Mouse (Mus musculus) fibroblast of lung, adult 2 months (primary cell): ENCODE data around the gene Gipr.
"Not testable (repeated sequence)": the region's sequence is repeated elsewhere in the genome, so short reads cannot be mapped to it uniquely, and the experiment has no call there.

Experiments used
- DNase-seq: peaks from one replicate; pipeline ENCODE4 v3.0.0-alpha.2; 2011; ENCODE audit warnings: low read depth

Gene Gipr

DNA sequence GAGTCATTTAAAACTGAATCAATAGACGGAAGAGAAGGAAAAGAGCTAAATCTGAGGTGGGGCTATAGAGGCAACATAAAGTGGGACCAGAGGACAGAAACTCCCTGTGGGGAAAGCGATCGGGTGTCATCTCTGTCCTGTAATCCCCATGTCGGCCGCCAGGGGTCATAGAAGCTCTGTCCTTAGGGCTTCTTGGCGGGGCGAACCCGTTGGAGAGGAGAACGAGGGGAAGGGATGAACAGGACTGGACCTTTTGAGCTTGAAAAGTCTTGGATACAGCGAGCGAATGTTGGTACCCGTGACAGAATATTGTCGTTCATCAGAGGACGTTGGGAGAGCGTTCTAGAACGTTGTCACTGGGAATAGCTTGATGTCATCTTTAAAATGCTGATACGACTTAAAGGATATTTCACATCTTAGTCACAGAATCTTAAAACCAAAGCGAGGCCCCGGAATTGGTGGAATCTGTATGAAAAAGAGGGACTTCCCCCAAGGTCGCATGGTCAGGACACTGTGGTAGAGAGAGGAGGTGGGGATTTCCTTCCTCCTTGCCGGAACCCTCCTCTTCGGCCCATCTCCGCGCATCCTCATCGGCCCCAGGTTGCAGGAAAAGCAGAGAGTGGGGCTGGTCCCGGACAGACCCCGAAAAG, 12.6 kb upstream of the Gipr start:
- DNase-seq: no peak

DNA sequence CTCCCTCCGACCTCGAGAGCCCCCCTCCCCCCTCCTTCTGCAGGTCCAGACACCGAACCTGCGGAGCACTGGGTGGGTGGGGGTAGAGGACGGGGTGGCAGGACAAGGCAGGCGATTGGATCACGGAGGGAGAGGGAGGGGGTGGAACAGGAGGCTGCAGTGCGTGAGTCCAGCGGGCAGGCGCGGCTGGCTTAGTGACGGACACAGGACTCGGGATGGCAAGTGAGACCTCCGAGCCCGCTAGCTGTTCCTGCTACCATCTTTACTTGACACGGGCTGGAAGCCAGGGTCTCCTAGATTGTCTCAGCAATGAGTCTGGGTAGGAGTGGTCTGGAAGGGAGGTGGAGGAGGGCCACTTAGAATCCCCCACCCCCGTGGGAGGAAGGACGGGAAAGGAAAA, 12.1 kb upstream of the Gipr start:
- no peak for DNase-seq

DNA sequence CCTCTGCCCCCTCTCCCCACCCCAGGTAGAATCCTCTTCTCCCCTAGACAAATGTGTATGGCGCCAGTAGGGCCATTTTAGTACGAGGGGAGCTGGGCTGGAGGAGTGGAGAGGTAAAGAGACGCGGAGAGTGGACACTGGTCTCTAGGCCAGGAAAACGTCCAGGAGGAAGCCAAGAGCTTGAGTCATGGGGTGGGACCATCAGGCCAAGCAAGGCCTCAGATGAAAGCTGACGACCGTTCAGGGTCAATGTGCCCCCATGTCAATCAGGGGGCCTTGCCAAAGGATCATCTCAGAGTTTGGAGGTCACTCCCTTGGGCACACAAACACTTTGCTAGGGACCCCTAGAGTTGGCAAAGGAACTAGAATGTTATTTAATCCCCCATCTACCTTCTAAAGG, 11.3 kb upstream of the Gipr start:
- DNase-seq: no peak

DNA sequence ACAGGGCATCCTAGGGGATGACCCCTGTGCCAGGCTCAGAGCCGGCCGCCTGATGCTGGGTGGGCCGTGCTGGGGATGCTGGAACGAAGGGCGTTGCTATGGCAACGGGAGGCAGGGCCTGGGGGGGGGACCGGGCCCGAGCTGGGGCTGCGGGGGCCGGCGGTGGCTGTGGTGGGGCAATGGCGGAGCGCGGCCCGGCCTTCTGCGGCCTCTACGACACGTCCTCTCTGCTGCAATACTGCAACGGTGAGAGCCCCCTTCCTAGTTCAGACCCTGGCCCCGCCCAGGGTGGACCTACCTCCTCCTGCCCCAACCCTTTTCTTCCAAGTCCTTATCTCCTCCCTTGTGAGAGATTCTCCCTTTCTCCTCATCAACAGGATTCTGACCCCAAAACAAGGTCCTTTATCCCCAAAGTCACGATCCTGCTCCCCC, 10.6 kb upstream of the Gipr start:
- DNase-seq: no peak

DNA sequence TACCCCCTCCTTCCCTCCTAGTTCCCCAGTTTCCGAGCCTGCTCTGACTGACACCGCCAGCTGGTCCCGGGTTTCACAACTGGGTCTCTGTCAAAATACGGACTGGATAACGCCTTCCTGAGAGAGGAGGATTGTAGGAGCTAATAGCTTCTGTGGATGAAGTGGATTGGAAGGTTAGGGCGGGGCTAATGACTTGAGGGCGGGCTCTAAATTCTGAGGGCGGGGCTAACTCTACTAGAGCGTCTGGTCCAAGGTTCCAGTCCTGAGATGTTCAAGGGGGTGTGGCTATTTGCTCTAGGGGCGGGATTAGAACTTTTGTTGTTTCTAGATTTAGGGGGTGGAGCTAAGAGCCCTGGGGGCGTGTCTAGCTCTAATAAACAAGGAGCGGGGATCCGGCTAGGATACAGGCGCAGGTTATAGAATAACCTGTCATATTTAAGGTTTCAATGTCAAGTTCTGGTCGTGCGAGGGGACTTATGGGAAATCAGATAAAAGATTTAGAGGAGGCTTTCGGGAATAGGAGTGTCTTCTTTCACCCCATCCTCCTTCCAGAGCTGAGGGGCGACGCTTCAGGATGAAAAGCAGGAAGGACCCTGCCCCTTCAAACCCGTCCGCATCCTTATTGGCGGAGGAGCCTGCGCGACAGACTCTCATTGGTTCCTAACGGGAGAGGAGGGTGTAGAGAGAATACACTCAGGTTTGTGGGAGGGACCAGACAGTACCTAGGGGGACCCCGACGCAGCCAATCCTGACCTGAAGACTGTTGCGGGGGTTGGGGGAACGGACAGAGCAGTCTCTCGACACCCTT, 10.0 kb upstream of the Gipr start, which contains the start of gene Eml2:
Gene Eml2 (plus strand): TSS at position 714 of the 808 bp plus-strand sequence.
- no peak for DNase-seq

DNA sequence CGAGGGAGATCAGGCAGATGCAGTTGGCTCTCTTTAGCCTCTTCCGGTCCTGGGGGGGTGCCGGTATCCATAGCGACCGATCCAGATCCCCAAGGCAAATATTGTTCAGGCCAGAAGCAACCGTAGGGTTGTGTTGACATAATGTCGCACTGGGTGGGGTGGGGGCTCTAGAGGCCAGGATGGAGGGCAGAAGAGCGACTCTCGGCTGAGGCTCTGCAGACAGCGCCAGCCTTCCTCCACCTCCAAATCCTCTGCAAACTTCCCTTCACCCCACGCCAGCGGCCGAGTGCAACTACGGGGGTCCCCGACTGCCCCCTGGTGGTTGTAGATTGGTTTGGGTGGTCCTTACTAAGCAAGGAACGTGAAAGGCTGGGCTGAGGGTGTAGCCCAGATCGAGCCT, 6.9 kb upstream of the Gipr start:
- no peak for DNase-seq

DNA sequence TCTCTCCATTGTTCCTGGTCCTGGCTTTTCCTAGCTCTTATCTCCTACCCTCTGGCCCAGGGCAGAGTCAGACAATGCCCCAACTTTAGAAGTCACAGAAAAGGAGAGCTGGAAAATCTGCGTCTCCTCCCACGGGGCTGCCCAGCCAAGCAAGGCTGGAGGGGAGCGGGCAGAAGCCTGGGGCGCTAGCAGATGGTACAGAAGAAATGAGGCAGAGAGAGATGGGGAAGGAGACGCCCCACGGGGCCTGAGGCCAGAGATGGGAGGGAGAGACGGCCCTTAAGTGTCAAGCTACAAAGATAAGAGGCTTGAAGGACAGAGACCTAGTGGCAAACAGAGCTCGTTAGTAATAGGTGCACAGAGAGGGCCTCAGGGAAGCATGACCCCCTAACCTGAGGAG, 5.9 kb upstream of the Gipr start:
- no peak for DNase-seq

DNA sequence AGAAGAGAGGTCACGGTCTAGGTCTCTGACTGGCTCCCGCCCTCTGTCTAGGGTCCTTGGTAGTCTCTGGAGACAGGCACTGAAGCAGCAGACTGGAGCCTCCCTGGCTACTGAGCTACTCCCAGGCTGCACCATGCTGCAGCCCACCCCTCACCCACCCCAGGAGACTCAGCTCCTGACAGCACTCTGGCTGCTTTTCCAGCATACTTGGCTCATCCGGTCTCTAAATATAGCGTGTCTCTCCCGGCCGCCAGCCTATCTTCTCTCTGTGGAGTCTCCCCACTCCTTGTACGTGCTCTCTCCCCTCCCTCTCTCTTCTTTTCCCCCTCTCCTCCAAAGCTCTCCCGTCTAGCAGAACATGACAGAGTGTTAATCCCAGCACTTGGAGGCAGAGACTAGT, 4.2 kb upstream of the Gipr start:
- DNase-seq: no peak

DNA sequence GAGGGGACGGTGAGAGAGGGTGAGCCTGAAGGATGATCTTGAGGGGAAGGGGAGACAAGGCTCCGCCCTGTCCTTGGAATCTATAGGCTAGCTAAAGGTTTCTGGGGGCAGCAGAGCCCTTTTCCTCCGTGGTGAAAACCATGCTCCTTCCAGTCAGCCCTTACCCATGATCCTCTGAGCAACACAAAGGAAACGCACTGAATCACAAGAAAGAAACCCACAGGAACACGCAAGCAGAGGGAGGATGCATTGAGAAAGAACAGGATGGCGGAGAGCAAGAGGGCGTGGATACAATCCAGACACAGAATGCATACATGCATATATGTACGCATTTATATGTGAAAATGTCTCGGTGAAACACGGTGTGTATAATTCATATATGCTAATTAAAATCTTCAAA, 3.6 kb upstream of the Gipr start:
- DNase-seq: no peak

DNA sequence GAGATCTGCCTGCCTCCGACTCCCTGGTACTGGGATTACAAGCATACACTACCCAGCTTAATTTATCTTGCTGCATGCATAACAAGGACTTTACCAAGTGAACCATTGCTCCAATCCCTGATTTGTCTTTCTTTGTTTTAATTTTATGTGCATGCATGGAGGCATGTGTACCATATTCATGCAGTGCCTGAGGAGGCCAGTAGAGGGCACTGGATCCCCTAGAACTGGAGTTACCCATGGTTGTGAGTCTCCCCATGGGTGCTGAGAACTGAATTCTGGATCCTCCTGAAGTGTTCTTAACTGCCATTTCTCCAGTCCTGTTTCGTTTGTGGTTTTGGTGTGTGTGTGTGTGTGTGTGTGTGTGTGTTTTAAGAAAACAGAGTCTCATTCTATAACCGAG, 1.1 kb upstream of the Gipr start:
- no peak for DNase-seq

DNA sequence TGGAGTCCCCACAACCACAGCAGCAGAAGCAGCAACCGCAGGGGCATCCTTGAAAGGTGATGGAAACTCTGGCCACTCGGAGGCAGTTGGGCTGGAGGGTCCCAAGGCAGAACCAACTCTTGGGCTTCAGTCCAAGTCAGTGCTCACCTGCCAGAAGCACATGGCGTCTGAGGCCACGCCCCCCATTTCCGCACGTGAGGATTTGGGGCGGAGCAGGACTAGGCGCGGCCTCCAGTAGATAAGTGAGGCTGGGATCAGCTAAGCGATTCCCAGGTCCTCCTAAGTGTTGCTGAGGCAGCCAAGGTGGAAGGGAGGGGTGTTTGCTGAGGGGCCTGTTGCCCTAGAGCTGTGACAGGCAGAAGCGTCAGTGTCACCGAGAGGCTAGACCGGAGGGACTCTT, 949 bp downstream of the Gipr start:
- DNase-seq: no peak

DNA sequence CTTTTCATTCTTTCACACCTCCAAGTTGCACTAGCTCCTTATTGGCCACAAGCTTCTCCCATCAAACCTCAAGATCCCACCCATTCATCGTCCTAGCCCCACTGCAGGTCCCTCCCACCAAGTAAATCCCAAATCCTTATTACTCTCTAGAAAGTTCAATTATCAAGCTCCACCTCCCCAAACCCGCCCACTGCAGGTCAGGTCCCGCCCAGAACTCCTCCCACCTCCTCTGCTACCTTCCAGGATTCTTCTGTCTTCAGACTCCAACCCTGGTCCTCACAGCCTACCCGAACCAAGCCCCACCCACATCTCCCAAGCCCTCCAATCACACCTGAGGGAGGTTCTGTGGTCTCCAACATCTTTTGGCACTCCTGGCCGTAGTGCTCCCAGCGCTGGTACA, 1.7 kb downstream of the Gipr start:
- no peak for DNase-seq

DNA sequence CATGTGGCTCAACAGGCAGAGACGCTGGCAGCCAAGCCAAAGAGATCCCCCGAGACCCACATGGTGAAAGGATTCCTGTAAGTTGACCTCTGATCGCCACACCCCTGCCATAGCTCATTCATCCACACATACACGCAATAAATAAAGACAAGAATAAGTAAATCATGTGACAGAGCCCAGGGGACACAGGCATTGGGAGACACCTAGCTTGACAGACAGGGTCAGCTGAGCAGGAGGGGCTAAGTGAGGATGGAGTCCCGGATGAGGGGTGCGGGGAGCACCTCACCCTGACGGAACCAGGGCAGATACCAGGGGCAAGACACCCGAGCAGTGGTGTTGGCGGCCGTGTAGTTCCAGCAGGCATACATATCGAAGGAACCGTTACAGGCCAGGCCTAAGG, 2.2 kb downstream of the Gipr start:
- DNase-seq: no peak

DNA sequence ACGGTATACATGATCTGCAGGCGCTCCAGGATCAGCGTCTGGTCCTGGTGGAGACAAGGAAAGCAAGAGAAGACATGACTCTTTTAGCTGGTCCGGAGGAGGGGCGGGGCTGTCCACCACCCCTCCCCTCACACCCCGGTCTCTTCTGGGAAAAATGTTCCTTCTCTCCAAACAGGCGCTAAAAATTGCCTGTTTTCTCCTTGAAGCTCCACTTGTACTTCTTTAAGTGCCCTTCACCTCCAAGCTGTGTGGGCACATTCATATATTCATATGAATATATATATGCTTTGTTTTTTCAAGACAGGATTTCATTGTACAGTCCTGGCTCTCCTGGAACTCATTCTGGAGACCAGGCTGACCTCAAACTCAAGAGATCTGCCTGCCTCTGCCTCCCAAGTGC, 3.0 kb downstream of the Gipr start:
- no peak for DNase-seq

DNA sequence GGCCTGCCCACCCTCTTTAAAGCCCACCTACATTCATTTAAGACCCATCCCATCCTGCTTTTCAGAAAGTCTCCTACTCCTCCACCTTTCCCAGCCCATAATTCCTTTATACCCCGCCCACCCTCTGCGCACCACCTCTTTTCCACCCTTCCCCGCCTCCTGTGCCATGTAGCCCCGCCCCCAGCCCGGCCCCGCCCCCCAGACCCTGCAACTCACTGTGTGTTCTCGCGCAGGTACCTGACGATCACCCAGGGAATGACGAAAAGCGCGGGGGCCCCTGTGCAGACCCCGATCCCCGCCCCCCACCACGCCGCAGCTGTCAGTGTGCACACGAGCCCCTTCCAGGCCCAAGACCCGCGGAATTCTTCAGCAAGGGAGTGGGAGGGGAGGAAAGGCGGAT, 5.8 kb downstream of the Gipr start:
- DNase-seq: no peak

DNA sequence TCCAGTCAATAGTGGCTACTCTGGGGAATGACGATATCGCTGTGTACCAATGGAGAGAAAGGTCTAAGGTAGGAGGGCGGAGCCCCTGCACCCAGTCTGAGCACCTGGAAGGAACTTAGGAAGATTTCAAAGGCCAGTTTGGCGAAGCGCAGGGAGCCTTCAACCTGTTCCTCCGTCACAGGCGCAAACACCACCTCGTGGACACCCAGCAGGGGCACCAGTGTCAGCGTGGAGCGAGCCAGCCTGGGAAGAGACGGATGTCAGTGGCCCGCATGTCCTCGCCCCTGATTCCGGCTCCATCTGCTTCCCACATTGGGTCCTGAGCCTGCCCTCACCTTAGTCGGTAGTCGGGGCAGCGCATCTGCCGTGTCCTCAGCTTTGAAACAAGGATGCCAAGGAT, 6.5 kb downstream of the Gipr start:
- DNase-seq: no peak

DNA sequence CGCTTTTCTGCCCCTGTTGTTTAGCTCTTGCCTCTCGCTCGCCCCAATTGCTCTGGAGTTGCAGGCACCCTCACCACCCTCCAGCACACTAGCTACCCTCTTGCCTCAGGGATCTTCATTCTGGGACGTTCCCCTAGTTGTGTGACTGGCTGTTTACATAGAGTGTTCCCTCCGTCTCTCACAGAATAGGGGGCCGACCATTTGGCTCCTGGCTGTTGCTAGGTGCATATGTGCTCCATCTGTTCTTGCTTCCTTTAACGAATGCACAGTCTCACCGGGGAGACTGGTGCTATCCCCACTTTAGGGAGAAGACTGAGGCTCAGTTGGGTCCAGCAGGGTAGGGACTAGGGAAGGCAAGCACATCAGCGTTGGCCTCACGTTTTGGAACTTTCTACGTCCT, 7.3 kb downstream of the Gipr start:
- no peak for DNase-seq

DNA sequence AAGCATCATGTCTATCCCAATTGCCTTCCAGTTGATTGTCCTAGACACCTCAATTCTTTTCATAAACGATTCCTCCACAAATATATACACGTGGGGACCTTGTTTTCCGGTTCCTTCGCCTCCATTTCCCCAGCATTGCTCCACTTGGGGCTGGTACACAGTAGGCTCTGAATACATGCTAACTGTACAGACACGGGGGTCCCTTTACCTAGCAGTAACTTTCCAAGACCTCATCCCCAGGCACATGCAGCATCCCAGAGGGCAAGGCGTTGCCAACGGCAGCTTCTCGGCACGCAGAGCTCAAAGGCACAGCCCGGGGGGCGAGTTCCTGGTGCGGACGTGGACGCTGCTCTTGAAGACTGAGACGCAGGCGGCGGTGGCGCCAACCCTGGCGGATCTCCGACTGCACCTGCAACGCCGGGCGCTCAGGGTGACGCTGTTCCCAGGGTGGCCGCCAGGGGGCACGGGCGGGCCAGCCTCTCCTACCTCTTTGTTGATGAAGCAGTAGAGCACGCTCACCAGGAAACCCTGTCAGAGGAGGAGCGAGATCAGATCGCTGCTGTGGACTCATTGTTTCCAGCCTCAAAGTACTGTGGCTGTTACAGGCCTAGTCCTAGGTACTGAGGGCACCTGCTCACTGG, 8.6 kb downstream of the Gipr start:
- DNase-seq: peak; percentile 31

DNA sequence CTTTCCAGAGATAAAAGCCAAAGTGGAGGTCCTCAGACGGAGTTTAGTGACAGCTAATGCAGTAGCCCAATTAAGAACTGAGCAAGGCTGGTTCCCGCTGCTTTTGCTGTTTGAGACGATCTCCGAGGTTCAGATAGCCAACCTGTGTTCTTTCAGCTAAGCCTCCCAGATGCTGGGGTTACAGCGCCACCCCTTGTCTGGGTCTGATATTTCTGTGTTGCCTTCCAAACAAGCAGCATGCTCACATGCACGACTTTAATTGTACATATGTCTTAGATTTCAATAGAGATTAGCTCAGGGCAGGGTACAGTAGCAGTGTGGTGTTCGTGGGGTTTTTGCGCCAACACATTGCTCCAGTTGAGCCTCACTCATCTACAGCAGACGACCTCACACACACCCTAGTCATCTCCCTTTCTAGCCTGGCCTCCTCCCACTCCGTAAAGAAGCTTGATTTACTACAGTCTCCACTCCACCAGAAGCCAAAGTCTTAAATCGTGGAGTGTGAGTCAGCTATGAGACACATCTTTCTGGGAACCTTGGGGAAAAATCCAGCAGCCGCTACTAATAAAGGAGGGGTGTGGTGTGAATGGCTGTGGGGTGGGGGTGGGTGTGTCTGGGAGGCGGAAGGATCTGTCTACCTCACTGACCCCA, 10.0 kb downstream of the Gipr start:
- DNase-seq: peak; percentile 77

DNA sequence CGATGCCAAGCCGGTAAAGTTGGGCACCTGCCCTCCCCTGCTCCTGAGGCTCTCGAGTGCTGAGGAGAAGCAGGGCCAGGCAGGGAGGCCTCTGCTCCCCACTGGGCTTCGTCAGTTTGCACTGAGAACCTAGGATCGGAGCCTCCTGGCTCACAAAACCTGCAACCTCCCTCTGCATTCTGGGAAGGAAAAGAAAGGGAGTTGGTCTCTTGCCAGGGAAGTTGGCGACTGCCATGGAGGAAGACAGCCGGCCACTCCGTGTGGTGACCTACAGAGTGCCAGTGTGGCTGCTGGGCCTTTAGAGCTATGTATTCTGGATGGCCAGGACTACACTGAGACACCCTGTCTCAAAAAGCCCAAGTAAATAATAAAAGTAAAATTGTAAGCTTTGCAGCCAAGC, 11.1 kb downstream of the Gipr start:
- DNase-seq: no peak

DNA sequence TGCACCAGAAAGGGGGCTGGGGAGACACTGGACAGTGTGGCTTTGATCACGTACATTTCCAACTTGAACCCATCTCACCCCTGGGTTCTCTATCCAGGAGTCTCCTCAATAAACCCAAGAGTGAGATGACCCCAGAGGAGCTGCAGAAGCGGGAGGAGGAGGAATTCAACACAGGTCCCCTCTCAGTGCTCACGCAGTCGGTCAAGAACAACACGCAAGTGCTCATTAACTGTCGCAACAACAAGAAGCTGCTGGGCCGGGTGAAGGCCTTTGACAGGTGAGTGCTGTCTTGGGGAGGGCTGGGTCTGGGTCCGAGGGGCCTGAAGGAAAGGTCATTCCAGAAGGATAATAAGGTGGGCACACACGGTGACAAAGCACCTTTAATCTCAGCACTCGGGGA, 14.8 kb downstream of the Gipr start:
- DNase-seq: not testable (repeated sequence)

DNA sequence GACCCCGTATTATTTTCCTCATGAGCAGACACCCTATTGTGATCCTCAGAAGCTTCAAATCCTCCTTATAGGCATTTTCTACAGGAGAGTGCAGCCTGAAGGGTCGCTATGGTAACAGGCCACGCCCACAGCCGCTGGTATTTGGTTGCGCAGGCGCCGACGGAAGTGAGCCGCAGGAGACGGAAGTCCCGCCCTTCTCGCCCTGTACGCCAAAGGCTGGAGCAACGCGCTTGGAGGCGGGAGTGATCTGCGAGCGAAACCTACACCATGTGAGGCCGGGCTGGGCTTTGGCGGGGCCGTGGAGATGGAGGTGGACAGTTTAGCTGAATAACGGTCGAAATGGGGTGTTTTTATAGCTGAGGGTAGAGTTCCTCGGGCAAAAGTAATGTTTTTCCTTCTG, 16.3 kb downstream of the Gipr start, which contains the start of gene Snrpd2:
Gene Snrpd2 (plus strand): TSS at position 97 of the 400 bp plus-strand sequence.
- DNase-seq: peak; percentile 93
